Mouse (Mus musculus) G1E (cell line): ENCODE data around the gene Olfr743.
"Not testable (repeated sequence)": the region's sequence is repeated elsewhere in the genome, so short reads cannot be mapped to it uniquely, and the experiment has no call there.

Source experiments
- CTCF ChIP-seq: IDR thresholded peaks from 2 replicates; pipeline ENCODE4 v1.5.1; 2012; ENCODE audit warnings: low read depth, low read length, inconsistent platforms, mixed read lengths
- GATA1 ChIP-seq: IDR thresholded peaks from 2 replicates; pipeline ENCODE4 v1.6.1; 2012; ENCODE audit warnings: borderline replicate concordance, low read length, inconsistent platforms, mixed read lengths
- TAL1 ChIP-seq: conservative IDR thresholded peaks from 2 replicates; pipeline ENCODE4 v1.6.1; 2012; ENCODE audit warnings: low read depth, low read length, inconsistent platforms, mixed read lengths

DNA sequence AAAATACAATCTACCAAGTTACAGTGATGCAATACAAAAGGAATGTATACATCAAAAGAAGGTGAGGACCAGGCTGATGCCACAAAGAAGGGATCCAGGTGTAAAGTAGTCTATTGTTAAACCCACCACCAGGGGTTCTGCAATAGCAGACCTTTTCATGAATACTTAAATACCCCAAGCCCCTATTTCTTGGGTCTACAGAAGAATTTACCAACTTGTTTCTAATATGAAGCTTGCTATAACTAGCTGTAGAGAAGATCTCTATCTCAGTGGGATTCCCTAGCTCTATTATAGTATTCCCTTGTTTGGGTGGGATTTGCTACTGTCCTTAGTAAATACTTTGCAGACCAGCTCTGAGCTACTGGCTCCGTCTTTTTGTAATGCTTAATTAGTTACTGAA, 51.4 kb downstream of the Olfr743 start:
- TF ChIP-seq CTCF, GATA1, TAL1: not testable (repeated sequence)
